Mouse (Mus musculus) olfactory bulb, adult 2 months (tissue): ENCODE results near the gene Vgll4. TPM values are rescaled to one million over a fixed set of nuclear protein-coding genes. Genes with fewer than 3 reads are reported as not detected.
"Not testable (repeated sequence)": the region's sequence is repeated elsewhere in the genome, so short reads cannot be mapped to it uniquely, and the experiment has no call there.

Source experiments
- H3K27ac ChIP-seq: fragments of 200-500 bp; 2 replicates; pipeline ENCODE4 v1.5.1; 2012; ENCODE audit warnings: low read depth, low read length; ENCODE audit not compliant: insufficient read depth
- H3K4me1 ChIP-seq: fragments of 200-500 bp; 2 replicates; pipeline ENCODE4 v1.6.1; 2012; ENCODE audit warnings: low read length; ENCODE audit not compliant: control insufficient read depth, insufficient read depth
- H3K4me3 ChIP-seq: fragments of 200-500 bp; 2 replicates; pipeline ENCODE4 v1.5.1; 2012; ENCODE audit warnings: mild to moderate bottlenecking, low read depth, low read length, moderate library complexity; ENCODE audit not compliant: insufficient read depth
- CTCF ChIP-seq: fragments of 200-500 bp; IDR thresholded peaks from 2 replicates; pipeline ENCODE4 v1.5.1; 2012; ENCODE audit warnings: low read depth, mild to moderate bottlenecking, low read length, moderate library complexity; ENCODE audit not compliant: insufficient read depth
- POLR2A ChIP-seq: fragments of 200-500 bp; IDR thresholded peaks from 2 replicates; pipeline ENCODE4 v1.6.1; 2012; ENCODE audit warnings: mild to moderate bottlenecking, low read depth, low read length, moderate library complexity; ENCODE audit not compliant: insufficient read depth
- WGBS: fragments of 180-500 bp; shearing (Covaris S2); methylation state at CpG from one replicate; pipeline ENCODE4 v1.1.7; 2018; 5-methylcytosine and 5-hydroxymethylcytosine counted together
- polyA plus RNA-seq: library from polyadenylated mRNA; stranded (reverse); fragments of >200 nt; gene quantifications from 2 replicates; pipeline ENCODE4 v1.2.4, GENCODE M21; 2012; ENCODE audit warnings: low replicate concordance; ENCODE audit not compliant: missing spikeins, insufficient read depth, insufficient read length

Gene Vgll4
- polyA plus RNA-seq, 1 experiment = not detected

DNA sequence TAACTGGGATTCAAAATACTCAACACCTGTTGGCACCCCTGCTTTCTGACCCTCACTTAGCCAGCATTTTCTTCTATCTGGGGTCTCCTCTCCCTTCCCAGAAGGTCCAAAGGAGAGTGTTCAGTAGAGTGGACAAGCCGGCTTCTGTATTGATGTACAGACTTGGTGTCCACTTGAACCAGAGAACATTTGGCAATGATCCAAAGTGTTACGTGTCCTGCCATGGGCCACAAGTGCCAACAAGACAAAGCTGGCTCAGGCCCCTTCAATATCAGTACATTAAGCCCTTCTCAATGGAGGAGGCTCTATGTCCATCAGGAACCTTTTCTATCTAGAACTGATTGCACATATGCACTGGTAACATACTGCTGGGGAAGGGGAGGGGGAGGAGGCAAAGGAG, 73.5 kb downstream of the Vgll4 start:
- 64% methylated on average over 2 of the region's 2 CpGs for WGBS
- Histone ChIP-seq H3K4me3 (no peak overlapping the region), H3K4me1 (peaks cover 50% of the 10 kb centered on the region), H3K27ac (no peak overlapping the region)
- TF ChIP-seq POLR2A (no peak), CTCF (no peak)

DNA sequence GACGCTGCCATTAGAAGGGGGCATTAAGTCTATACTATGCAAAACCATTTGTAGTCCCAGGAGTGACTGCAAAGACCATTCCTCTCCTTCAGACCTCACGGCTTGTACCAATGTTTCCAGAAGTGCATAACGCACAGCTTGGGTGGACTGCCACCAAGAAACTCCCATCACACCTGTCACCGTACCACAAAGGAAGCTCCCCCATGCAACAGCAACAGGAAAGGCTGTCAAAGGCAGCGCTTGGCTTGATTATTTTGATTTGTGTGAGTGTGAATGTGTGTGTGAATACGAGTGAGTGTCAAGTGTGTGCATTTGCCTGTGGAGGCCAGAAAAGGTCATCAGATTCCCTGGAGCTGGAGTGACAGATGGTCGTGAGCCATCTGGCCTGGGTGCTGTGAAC, 74.6 kb downstream of the Vgll4 start:
- no peak for TF ChIP-seq CTCF
- no peak overlapping the region for H3K27ac ChIP-seq
- H3K4me1 ChIP-seq = peaks cover 55% of the 10 kb centered on the region
- H3K4me3 ChIP-seq = no peak overlapping the region
- 94% methylated on average over 7 of the region's 7 CpGs for WGBS

DNA sequence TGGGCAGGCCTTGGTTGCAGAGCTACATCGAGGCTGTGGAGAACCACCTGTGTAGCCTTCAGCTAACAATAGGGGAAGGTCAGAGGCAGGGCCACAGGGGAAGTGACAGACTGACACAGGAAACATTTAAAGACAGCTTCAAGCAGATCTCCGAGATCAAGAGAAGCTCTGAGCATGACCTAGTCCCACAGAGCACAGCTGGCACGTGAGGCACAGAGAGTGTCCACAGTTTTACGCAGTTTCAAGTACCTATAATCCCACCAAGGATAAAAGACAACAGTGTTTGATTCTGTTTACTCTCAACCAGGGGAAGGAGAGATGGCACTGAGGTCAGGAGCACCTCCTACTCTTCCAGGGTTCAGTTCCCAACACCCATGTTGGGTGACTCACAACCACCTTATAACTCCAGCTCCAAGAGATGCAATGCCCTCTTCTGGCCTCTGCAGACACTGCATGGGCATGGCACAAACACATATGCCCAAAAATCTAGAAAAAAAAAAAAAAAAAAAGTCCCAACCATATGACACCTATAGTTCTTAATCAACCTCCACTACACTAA, 75.2 kb downstream of the Vgll4 start:
- Histone ChIP-seq H3K4me3 (no peak overlapping the region), H3K27ac (peak overlapping the region; percentile 22; the same call in 1 of the 2 replicates), H3K4me1 (peaks cover 53% of the 10 kb centered on the region)
- 79% methylated on average over 4 of the region's 4 CpGs for WGBS
- no peak for TF ChIP-seq CTCF
- no peak for TF ChIP-seq POLR2A

DNA sequence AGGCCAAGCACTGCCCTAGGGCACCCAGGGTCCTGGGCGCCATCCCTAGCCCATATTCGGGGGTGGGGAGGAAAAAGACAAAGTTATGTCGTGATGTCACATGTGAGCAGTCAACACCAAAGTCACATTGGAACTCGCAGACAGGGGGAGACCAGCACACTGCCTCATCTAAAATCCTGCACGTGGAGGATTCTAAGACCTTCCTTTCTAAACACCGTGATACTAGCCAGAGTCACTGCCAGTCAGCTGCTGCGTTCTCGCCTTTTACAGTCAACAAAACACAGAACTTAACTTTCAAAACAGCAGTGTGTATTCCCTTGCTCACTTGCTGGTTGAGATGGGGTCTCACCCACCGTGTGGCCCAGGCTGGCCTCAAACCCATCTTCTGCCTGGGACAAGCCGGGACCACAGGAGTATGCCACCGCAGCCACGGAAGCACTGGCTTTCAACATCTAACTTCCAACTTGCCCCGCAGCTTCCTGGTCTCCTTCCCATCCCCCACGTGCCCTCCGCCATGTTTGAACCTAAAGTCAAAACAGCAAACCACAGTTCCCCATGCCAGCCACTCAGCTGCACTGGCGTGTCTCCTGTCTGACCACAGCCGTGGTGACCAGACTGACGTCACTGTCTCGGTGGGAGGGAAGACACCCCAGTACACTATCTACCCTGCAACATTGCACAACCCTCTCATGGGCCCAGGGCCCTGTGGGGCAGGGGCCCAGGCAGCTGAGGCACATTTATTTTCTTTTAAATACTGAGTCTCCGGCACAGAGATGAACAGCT, 76.2 kb downstream of the Vgll4 start:
- no peak for TF ChIP-seq POLR2A
- TF ChIP-seq CTCF = no peak
- Histone ChIP-seq H3K4me3 (no peak overlapping the region), H3K4me1 (peaks cover 52% of the 10 kb centered on the region), H3K27ac (no peak overlapping the region)
- WGBS = 53% methylated on average over 20 of the region's 20 CpGs

DNA sequence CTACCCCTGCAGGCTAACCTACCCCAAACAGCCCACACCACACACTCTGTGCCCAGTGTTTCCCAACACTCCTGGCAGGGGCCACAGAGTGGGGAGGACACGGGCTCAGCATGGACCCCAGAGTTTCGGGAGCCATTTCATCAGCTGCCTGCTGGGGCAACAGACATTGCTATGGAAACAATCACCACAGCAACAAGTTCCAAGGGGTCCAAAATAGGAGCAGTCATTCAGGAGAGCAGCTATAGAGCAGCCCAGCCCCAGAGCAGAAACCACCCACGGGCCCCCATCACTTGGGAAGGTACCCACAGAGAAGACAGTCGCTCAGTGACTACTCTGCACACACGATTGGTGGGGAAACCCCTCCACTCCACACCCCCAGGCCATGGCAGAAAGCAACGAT, 77.4 kb downstream of the Vgll4 start:
- H3K4me3 ChIP-seq = no peak overlapping the region
- peaks cover 55% of the 10 kb centered on the region for H3K4me1 ChIP-seq
- TF ChIP-seq POLR2A = no peak
- TF ChIP-seq CTCF = no peak
- WGBS = 12% methylated on average over 6 of the region's 6 CpGs
- peak overlapping the region; percentile 37 for H3K27ac ChIP-seq

DNA sequence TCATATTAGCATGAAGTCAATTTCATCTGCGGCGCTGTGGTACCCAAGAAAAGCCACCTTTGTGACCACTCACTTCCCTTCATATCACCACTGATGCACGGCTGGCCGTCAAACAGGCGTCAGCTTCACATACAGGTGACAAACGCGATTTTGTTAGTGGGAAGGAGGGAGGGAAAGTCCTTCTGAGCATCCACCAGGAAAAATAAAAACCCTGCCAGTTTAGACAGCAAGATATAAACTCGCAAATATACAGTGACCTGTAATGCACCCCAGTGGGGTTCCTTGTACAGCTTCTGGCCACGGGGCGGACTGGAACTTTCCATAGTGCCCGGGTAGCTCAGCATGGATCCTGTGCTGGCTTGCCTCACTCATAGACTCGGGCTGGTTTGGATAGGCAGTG, 78.0 kb downstream of the Vgll4 start:
- 60% methylated on average over 12 of the region's 12 CpGs for WGBS
- TF ChIP-seq POLR2A (no peak), CTCF (no peak)
- H3K4me3 ChIP-seq = no peak overlapping the region
- no peak overlapping the region; the same call in 1 of the 2 replicates for H3K27ac ChIP-seq
- H3K4me1 ChIP-seq = peaks cover 60% of the 10 kb centered on the region

DNA sequence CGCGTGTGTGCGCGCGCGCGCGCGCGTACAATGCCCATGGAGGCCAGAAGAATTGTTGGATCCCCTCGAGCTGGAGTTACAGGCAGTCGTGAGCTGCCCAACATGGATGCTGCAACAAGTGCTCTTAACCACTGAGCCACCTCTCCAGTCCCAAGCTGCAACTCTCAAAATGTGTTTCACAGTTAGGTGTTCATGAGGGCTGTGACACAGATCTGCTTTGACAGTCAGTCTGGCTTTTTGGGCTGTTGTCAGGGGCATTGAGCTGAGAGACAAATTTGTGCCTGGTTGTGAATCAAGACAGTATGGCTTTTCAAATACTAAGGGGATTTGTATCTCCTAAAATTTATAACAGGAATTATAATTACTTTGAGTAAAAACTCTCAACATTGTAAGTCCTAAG, 78.5 kb downstream of the Vgll4 start:
- Histone ChIP-seq H3K4me3 (no peak overlapping the region), H3K4me1 (peaks cover 60% of the 10 kb centered on the region), H3K27ac (peak overlapping the region; percentile 62)
- 76% methylated on average over 12 of the region's 12 CpGs for WGBS
- TF ChIP-seq CTCF = no peak
- TF ChIP-seq POLR2A = no peak

DNA sequence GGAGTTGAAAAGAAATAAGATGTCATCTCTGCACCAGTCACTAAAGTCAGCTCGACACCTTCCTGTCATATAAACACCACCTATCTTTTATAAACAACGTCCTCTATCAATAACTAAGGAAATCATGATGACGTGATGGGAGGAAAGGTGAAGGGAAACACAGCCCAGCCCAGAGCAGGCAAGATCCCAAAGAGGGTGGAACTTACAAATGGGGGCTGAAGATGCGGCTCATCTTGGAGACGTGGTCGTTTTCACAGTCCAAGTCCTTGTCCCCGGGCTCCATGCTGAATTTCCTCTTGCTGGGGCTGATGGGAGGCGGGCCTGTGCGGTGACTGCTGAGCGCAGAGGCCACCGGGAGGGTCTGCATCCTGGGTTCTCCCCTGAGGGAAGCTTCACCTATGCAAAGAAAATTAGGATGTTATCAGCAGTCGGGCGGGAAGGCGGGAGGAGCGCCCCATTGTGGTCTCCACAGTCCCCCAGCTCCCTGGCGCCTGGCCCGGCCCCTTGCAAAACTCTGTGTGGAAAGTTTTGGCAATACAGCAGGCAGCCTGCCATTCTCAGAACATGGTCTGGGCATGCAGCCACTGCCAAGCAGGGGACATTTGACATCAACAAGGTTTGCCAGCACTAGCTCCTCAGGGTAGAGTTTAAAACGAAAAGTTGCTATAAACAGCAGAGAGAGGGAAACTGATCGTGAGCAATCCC, 79.2 kb downstream of the Vgll4 start:
- 45% methylated on average over 19 of the region's 19 CpGs for WGBS
- peaks cover 64% of the 10 kb centered on the region for H3K4me1 ChIP-seq

DNA sequence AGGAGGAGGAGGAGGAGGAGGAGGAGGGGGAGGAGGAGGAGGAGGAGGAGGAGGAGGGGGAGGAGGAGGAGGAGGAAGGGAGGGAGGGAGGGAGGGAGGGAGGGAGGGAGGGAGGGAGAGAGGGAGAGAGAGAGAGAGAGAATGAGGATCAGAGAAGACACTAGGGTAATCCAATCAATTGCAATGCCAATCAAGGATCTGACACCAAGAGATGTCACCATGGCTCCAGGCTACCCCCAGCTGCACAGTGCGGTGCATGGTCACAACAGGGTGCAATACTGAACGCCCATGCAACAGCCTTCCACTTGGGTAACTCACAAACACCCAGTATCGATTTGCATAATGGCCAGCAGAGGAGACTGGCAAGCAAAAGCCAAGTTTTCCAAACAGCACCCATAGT, 79.8 kb downstream of the Vgll4 start:
- Histone ChIP-seq H3K4me1 (peaks cover 67% of the 10 kb centered on the region), H3K27ac (0 out of 2 replicates have a peak overlapping the region, but pooled peaks have one; percentile 34)
- WGBS = 33% methylated on average over 3 of the region's 3 CpGs
- not testable (repeated sequence) for H3K4me3 ChIP-seq

More for the DNA sequence above, 79.2 kb downstream of the Vgll4 start:
- TF ChIP-seq POLR2A (no peak), CTCF (no peak)
- Histone ChIP-seq H3K27ac (peak overlapping the region; percentile 62; the same call in 1 of the 2 replicates), H3K4me3 (no peak overlapping the region)
